Mouse (Mus musculus): Measurements from ENCODE around the gene Gm10142.
"Not testable (repeated sequence)": the region's sequence is repeated elsewhere in the genome, so short reads cannot be mapped to it uniquely, and the experiment has no call there.

Gene Gm10142

DNA sequence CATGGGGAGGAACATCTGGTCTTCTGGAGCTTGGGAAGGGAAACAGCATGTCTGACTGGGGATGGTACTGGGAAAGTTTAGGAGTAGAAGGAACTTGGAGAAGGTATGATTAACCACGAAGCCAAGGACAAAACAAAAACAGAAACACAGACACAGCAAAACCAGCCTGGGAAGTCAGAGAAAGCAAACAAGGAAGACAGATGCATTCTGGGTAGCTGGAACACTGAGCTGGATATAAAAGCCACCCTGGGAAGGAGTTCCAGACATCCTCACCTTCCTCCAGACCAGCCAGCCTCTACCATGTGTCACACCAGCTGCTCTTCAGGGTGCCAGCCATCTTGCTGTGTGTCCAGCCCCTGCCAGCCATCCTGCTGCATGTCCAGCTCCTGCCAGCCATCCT, at the start of gene Gm10142:
Gm10142 (plus strand) TSS at position 301 of the 400 bp plus-strand sequence.
- no peak for DNase-seq

DNA sequence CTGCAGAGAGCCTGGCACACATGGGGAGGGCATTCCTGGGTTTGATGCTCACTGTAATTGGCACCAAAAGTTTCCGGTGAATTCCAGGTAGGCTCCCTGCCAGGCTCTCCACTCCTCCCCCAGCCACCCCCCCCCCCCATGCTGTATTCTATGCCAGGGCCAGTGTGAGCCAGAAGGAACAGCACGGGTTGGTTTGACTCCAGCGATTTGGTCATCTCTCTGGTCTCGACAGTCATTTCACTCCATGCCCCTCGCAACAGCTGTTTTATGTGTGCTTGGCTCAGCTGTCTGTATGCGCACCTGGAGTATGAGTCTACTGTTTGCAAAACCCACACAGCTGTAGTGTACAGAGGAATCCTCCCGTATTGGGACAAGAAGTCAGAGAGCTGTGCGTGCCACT, 49.3 kb upstream of the Gm10142 start:
- no peak for DNase-seq

DNA sequence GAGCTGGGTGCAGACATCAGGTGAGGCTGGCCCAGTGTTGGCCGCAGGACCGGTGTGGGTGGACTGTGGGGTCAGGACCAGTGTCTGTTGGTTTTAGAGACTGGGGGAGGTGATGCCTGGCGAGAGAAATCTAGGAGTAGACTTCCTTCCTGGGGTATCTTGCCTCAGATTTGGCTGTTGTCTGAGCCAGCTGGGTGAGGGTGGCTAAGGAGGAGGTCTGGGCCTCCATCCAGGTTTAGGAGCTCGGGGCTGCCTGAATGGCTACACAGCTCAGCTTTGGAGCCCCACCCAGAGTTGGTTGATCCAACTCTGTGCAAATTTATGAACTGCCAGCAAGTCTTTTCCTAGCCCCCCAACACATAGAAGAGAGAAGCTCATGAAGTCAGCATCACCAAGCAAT, 48.2 kb upstream of the Gm10142 start:
- no peak for DNase-seq

DNA sequence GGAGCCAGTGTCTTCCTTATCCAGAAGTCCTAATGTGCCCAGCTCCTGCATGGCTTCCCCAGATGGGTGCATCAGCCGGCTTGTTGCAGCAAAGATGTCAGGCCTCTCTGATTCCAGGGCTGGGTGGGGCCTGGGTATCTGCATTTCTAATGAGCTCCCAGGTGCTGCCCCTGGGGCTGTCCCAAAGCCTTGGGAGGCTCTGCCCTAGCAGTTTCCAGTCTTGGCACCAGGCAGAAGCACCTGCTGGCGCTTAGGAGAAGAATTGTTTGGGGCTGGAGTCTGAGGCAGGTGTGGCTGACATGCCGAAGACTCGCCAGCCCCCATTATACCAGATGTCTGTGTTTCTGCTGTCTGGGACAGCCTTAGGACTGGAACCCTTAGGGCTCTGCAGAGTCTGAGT, 44.9 kb upstream of the Gm10142 start:
- DNase-seq: no peak

DNA sequence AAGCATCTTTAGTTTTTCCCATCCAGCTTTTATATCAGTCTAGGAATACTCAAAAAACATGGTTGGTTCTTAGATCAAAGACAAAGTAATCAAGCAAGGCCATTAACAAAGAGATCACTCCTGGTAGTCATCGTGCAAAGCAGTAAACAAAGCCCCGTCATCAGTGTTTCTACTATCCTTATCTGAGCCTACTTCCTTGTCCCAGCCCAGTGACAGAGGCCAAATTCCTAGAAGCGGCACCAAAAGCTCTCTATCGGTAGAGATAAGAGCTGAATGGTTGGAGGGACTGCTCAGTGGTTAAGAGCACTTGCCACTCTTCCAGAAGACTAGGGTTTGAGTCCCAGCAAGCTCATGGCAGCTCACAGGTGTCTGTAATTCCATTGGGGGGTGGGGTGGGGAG, 44.1 kb upstream of the Gm10142 start:
- DNase-seq: peak; percentile 58

DNA sequence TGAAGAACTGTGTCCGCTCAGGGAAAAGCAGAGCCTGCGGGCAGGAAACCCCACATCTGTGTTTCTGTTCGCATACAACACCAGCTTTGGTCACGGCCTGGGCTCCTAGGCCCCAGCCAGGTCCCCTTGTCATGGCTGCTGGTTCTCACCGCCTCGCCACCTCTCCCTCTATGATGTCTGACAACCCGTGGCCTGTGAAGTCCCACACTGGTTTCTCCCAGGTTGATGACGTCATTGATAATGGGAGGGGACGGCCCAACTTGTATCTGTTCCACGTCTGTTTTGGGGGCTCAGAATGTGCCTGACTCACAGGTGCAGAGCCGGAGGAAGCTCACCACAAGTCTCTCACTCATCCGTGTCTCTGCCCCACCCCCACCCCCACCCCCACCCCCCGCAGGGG, 41.8 kb upstream of the Gm10142 start:
- DNase-seq: no peak

DNA sequence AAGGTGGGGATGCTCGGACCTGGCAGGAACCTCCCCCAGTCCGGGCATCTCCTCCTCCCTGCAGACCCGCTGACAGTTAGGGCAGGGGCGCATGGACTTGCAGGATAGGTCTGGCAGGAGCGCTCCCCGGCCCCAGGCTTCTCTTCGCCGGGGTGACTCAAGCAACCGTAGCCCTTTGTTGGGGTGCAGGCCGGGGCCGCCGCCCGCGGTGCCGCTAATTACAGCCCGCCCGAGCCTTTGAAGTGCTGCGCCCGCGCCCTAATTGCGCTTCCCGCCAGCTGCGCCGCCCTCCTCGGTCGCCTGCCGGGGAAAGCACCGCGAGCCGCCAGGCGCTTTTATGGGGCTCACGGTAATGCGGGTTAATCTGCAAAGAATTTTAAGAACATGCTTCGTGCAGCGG, 38.0 kb upstream of the Gm10142 start:
- DNase-seq: no peak

DNA sequence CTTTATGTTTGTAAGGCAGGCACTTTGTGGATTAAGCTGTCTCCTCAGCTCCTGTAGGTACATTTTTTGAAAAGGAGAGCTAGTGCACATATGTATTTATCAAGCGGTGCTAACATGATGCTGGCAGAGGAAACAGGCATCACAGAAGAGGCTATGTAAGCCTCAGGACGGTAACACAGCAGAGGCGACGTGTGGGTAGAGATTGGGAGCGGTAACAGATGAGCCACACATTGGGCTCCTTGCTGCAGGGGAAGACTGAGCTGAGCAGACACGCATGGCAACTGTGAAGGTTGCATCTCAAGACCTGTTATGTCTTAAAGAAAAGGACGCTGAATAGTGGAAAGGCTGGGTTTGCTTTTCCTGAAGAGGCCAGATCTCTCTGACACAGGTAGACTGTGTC, 32.6 kb upstream of the Gm10142 start:
- DNase-seq: no peak

DNA sequence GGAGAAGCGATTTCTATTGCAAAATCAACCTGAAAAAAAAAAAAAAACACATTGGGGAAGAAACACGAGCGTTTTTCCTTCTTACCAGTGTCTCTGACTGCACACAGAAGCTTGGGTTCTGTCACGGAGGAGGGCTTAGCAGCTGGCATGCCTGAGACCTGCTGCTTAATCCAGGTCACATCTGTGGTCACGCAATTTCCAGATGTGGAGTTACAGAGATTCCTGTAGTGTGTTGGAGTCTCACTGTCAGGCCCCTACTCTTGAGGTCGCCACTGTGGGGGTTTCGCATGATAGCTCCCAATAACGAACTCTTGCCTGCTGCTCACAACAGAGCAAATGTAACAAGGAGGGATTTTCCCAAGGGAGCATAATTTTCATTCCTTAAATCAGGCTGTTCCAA, 31.4 kb upstream of the Gm10142 start:
- DNase-seq: no peak

DNA sequence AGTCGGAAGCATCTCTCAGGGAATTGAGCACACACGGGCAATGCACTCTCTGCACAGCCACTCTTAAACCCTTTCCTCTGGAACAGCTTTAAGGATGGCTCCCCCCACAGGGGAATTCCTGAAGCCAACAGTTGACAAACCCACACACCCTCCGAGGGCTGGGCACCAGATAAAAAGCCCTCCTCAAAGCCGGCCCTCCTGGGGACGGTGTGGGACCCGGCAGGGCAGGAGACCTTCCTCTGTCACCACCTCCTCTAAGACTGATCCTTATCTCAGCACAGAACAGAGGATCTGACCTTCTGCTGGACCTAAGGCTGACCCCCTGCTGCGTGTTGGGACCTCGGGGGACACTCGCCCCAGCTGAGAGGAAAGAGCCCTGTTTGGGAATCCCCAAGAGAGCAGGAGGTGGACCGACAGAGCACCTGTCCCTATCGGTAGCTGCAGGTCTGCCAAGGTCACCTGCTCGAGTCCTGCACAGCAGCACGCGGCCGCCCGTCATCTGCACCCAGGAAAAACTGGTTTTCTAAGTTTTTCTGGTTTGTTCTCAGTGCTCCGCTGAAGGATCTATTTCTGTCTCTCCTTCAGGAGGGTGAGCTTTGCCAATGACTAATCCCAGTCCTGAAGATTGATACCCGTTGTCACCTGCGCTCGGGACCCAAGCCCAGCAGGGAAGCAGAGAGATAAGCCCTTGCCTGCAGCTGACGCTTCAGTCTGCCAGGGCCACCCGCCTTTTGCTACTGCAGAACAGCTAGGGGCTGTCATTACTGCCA, 29.5 kb upstream of the Gm10142 start, which contains the start of gene Tspear:
Tspear (plus strand) TSS at position 675 of the 770 bp plus-strand sequence.
- no peak for DNase-seq

DNA sequence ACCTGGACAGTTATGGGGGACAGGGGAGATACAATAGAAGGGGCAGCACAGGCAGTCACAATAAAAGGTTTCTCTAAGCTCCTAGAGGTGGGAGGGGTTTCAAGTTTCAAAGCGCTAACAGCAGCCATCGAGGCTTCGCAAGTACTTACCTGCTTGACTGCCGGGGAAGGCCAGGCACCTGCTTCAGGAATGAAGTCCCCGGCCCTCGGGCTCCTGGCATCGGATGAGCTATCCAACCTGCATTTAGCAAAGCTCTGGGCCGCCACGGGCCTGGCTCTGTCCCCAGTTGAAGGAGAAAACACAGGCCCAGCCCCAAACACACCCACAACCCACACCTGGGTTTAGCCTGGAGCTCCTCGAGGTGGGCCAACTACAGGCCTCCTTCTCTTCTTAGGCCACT, 28.6 kb upstream of the Gm10142 start:
- no peak for DNase-seq

DNA sequence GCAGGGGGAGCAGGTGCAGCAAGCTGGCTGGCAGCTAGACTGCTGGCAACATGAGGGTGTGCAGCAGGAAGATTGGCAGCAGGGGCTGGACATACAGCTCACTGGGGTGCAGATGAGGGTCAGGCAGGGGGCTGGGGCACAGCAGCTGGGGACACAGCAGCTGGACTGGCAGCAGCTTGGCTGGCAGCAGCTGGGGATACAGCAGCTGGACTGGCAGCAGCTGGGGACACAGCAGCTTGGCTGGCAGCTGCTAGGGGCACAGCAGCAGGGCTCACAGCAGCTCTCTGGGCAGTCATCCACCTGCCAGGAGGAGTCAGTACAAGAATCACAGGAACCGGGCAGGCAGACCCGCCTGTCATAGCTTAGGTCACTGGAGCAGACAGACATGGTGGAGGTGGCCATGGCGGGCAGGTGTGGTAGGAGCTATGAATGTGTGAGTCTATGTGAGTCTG, 25.2 kb upstream of the Gm10142 start, which contains the start of gene Gm19402:
Gm19402 (minus strand) TSS at position 402 of the 452 bp plus-strand sequence.
- DNase-seq: not testable (repeated sequence)

DNA sequence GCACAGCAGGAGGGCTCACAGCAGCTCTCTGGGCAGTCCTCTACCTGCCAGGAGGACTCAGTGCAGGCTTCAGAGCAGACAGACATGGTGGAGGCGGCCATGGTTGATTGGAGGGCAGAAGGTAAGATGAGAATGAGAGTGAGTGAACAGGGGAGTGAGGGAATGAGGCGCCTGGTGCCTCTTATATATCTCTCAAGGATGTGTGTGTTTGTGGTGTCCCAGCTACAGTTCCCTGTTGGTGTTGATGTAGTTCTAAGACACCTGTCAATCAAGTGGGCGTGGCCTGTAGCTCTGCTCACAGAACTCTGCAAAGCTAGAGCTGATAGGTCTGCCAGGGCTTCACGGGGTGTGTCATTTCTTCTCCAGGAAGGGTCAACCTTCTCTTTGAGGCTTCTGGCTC, 18.5 kb upstream of the Gm10142 start, which contains the start of gene Gm9508:
Gm9508 (minus strand) TSS at position 101 of the 400 bp plus-strand sequence.
- DNase-seq: no peak

DNA sequence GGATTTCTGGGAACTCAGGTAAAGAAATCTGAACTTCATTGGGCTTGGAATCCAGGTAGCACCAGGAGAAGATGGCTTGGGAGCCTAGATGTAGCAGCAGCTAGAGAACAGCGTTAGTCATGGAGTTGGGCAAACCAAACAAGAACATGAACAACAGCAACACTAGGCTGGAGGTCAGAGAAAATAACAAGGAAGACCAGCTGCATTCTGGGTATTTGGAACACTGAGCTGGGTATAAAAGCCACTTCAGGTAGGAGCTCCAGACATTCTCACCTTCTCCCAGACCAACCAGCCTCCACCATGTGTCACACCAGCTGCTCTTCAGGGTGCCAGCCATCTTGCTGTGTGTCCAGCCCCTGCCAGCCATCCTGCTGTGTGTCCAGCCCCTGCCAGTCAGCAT, 9.3 kb upstream of the Gm10142 start, which contains the start of gene Gm10272:
Gm10272 (plus strand) TSS at position 301 of the 400 bp plus-strand sequence.
- no peak for DNase-seq

DNA sequence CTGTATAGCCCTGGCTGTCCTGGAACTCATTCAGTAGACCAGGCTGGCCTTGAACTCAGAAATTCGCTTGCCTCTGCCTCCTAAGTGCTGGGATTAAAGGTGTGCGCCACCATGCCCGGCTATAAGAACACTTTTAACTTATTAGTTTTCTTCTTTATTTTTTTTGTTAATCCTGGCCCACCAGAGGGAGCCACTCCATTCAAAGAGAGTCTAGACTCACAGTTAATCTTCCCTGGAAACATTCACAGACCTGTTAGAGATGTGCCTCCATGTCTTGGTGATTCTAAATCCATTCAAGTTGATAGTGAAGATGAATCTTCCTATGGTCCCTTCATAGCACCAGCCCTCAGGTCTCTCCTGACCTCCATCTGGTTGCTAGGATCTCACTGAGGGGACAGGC, 5.8 kb upstream of the Gm10142 start:
- no peak for DNase-seq

DNA sequence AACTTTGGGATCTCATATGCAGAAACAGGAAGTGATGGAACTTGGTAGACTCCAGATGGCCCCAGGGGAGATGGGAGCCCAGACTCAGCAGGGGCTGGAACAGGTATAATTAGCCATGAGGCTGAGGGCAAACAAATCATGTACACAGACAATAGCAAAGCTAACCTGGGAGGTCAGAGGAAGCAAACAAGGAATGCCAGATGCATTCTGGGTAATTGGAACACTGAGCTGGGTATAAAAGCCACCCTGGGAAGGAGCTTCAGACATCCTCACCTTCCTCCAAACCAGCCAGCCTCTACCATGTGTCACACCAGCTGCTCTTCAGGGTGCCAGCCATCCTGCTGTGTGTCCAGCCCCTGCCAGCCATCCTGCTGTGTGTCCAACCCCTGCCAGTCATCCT, 4.5 kb upstream of the Gm10142 start, which contains the start of gene Gm10024:
Gm10024 (plus strand) TSS at position 301 of the 400 bp plus-strand sequence.
- not testable (repeated sequence) for DNase-seq

DNA sequence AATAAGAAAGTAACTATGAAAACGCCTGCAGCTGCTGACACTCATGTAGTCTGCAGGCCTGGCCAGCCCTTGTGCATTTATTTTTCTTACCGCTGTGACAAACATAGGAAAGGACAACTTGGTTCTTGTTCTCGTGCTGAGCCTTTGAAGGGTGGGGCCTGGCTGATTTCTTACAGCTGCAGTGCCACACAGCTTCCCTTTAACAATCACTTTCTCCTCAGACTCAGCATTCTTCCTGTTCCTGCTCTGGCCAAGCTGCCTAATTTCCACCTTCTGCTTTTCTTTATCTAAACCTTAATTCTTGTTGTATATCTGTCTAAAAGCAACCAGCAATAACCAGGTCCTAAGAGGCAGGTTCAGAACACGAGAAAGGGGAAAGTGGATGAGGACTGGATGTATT, 1.9 kb upstream of the Gm10142 start:
- no peak for DNase-seq

DNA sequence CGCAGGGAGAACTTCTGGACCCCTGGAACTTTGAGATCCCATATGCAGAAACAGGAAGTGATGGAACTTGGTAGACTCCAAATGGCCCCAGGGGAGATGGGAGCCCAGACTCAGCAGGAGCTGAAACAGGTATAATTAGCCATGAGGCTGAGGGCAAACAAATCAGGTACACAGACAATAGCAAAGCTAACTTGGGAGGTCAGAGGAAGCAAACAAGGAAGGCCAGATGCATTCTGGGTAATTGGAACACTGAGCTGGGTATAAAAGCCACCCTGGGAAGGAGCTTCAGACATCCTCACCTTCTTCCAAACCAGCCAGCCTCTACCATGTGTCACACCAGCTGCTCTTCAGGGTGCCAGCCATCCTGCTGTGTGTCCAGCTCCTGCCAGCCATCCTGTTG, 4.7 kb downstream of the Gm10142 start, which contains the start of gene Krtap12-1:
Krtap12-1 (plus strand) TSS at position 301 of the 400 bp plus-strand sequence.
- DNase-seq: not testable (repeated sequence)

DNA sequence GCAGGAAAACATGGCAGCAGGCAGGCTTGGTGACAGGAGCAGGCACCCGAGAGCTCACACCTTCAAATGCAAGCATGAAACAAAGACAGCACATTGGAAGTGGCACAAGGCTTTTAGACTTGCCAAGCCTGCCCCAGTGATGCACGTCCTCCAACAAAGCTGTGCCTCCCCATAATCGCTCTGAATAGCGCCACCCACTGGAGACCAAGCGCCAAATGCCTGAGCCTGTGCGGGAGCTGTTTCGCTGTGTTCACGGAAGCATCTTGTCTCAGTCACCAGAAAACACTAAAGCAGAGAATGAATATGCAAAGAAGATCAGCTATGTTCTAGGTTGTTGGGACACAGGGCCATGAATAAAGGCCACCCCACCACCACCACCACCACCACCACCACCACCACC, 9.2 kb downstream of the Gm10142 start:
- no peak for DNase-seq

DNA sequence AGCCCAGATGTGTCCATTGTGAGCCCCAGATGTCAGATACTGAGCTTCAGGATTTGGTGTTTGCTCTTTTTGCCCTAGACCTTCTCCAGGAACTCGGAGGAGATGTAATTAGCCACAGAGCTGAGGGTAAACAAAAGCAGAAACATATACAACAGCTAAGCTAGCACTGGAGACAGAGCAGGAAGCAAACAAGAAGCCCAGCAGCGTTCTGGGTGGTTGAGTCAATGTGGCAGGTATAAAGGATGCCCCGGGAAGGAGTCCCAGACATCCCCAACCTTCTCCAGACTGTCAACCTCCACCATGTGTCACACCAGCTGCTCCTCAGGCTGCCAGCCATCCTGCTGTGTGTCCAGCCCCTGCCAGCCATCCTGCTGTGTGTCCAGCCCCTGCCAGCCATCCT, 10.6 kb downstream of the Gm10142 start, which contains the start of gene Gm10100:
Gm10100 (plus strand) TSS at position 301 of the 400 bp plus-strand sequence.
- no peak for DNase-seq

DNA sequence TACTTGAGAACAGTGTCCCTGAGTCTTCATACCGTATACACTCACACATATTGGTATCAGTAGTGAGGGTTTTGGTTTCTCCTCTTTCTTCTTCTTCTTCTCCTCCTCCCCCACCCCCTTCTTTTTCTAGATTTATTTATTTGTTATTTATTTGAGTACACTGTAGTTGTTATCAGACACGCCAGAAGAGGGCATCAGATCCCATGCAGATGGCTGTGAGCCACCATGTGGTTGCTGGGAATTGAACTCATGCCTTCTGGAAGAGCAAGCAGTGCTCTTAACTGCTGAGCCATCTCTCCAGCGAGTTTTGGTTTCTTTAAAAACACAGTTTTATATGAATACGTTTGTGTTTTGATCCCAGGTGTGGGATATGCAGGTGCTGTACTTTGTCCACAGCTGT, 12.7 kb downstream of the Gm10142 start:
- DNase-seq: no peak

DNA sequence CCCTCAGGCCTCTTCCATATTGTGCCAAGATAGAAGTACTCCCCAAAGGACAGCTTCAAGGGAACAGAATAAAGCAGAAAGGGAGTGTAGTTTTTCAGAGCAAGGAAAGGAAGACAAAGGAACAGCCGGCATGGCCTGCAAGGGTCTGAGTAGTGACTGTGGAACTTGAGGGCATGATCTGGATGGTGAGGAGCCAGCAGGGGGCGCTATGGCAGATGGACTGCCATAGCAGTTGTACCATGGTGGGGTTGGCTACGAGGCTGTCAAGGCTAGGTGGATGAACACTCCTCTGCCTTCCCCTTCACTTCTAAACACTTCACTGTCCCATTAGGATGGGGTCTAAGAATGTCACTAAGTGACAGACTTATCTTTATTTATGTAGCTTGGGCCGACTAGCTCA, 13.6 kb downstream of the Gm10142 start:
- DNase-seq: peak; percentile 41

DNA sequence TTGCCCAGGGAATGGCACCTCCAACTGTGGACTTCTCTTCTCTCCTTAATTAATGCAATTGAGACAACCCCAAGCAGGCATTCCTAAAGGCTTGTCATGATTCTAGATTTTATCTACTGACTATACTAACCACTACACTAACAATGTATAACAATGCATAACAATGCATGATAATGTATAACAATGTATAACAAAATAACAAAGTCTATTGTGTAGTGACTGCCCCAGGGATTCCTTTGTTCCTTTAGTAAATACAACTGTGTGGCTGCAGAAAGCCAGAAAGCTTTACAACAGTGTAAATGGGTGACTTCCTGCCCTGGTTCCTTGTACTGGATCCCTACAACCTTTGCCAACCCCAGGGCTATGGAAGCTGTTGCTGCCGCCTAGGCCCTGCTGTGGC, 20.3 kb downstream of the Gm10142 start:
- DNase-seq: no peak

DNA sequence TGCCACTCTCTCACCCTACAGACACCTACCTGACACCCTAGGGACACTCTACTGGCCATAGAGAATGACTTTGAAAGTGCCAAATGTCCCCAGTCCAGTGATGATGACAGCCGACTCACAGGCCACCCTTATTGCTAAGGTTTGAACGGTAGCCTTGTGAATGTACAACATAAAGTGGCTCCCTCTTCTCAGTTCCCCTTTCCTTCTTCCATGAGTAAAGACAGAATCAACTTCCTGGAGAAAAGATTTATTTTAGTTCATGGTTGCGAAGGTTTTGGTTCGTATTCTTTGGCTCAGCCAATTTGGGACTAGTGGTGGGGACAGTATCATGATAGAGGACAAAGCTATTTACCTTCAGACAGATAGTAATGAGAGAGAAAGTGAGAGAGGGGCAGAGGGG, 23.3 kb downstream of the Gm10142 start:
- no peak for DNase-seq
